Mouse (Mus musculus): ENCODE measurements at regions not wholly inside any gene's neighbourhood (a gene's known extent, or its start where the extent isn't known, plus 50 kb on each side); places are given as distances from the start of the nearest gene placed in this dataset.

DNA sequence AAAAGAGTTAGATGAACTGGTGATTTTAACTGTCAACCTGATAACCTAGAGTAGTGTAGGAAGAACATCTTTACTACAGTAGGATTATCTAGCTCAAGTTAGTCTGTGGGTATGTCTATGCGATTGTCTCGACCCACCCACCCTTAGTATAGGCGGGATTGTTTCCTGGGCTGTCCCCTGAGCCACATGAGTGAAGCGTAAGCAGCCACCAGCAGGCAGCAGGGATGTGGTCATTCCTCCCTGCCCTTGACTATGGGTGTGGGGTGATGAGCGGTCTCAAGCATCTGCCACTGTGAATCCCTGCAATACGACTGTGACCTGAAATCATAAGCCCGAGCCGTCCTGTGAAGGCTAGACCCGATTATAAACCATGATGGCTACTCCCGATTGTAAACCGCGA is 184.9 kb downstream of the Unc5cl start:
- TF ChIP-seq TAL1 (IDR thresholded peaks at IDR 0.05; ENCODE audit: low read length) (no peak), GATA1 (IDR thresholded peaks at IDR 0.05; ENCODE audit: low read length) (no peak)

Measured in erythroblast, embryonic 14.5 days (primary cell).